In genomic region chr8:105275840-105276239, GRCm38 (mm10) we compare ENCODE assay signal across 8 mouse cellular contexts. TPM values are rescaled to one million over a fixed set of nuclear protein-coding genes. Genes with fewer than 3 reads are reported as not detected.
DNase-seq lines count a peak whose midpoint lies in the region; ATAC-seq and TF ChIP-seq lines count a peak whose summit lies in the region.

Nol3 (plus strand) TSS chr8:105276140.

- no peaks in the 10 kb centered on the region for H3K9me3 ChIP-seq in forebrain, embryonic 14.5 days (replicated peaks; ENCODE audit: control insufficient read depth, low read length)
- no peaks in the 10 kb centered on the region for H3K9me3 ChIP-seq in hindbrain, embryonic 15.5 days
- no peaks in the 10 kb centered on the region for H3K9me3 ChIP-seq in neural tube, embryonic 12.5 days

- peak within 1 kb of the TSS; percentile 86 for H3K4me2 ChIP-seq in forebrain, embryonic 14.5 days (ENCODE audit: low read length)
- peak within 1 kb of the TSS; percentile 94 for H3K4me2 ChIP-seq in hindbrain, embryonic 15.5 days
- H3K4me2 ChIP-seq in neural tube, embryonic 12.5 days (replicated peaks): peak within 1 kb of the TSS; percentile 79

- TF ChIP-seq POLR2A in lung, adult 2 months (IDR thresholded peaks at IDR 0.05; ENCODE audit: borderline replicate concordance, extremely low read depth, low read depth, low read length): no peak

- H3K27me3 ChIP-seq in forebrain, embryonic 14.5 days (replicated peaks; ENCODE audit: control insufficient read depth, insufficient read depth, low read length): peaks cover 84% of the 10 kb centered on the region
- H3K27me3 ChIP-seq in hindbrain, embryonic 15.5 days: peaks cover 65% of the 10 kb centered on the region
- H3K27me3 ChIP-seq in neural tube, embryonic 12.5 days (replicated peaks): peaks cover 98% of the 10 kb centered on the region

- no peak within 1 kb of the TSS for H3K27ac ChIP-seq in forebrain, embryonic 14.5 days (ENCODE audit: low read depth, low read length)
- H3K27ac ChIP-seq in hindbrain, embryonic 15.5 days (replicated peaks): no peak within 1 kb of the TSS
- no peak within 1 kb of the TSS for H3K27ac ChIP-seq in neural tube, embryonic 12.5 days

- 6% methylated on average over 10 of the region's 10 CpGs for whole genome bisulfite sequencing in lung, adult 2 months
- 5% methylated on average over 10 of the region's 10 CpGs for WGBS in forebrain, embryonic 14.5 days
- 5% methylated on average over 10 of the region's 10 CpGs for WGBS in hindbrain, embryonic 15.5 days
- 5% methylated on average over 10 of the region's 10 CpGs for WGBS in neural tube, embryonic 12.5 days

- DNase-seq in lung, adult 2 months: no peak
- DNase-seq in lung, postnatal 14 days: no peak
- DNase-seq in forebrain, embryonic 14.5 days (ENCODE audit: low spot score): no peak
- DNase-seq in adrenal gland, postnatal 10 days: no peak
- no peak for DNase-seq in frontal cortex, postnatal 25 days (ENCODE audit: low spot score in 2 of 2)
- no peak for DNase-seq in embryo, embryonic 9.5 days (ENCODE audit: extremely low spot score)

- peaks cover 11% of the 10 kb centered on the region; the same call in 1 of the 2 replicates for H3K36me3 ChIP-seq in forebrain, embryonic 14.5 days (ENCODE audit: control insufficient read depth, insufficient read depth, low read length)
- peaks cover 6% of the 10 kb centered on the region; the same call in 1 of the 2 replicates for H3K36me3 ChIP-seq in hindbrain, embryonic 15.5 days
- H3K36me3 ChIP-seq in neural tube, embryonic 12.5 days: peaks cover 9% of the 10 kb centered on the region; the same call in 1 of the 2 replicates

- H3K4me1 ChIP-seq in lung, adult 2 months (ENCODE audit: control insufficient read depth, insufficient read depth, low read length): peaks cover 8% of the 10 kb centered on the region
- peaks cover 12% of the 10 kb centered on the region for H3K4me1 ChIP-seq in forebrain, embryonic 14.5 days (ENCODE audit: control insufficient read depth, insufficient read depth, low read length)
- H3K4me1 ChIP-seq in hindbrain, embryonic 15.5 days (replicated peaks): peaks cover 28% of the 10 kb centered on the region
- peaks cover 20% of the 10 kb centered on the region for H3K4me1 ChIP-seq in neural tube, embryonic 12.5 days

- H3K9ac ChIP-seq in forebrain, embryonic 14.5 days (ENCODE audit: low read length): peak within 1 kb of the TSS; percentile 56
- peak within 1 kb of the TSS; percentile 43 for H3K9ac ChIP-seq in hindbrain, embryonic 15.5 days
- H3K9ac ChIP-seq in neural tube, embryonic 12.5 days: peak within 1 kb of the TSS; percentile 44

- no peak for TF ChIP-seq CTCF in lung, adult 2 months (IDR thresholded peaks at IDR 0.05; ENCODE audit: insufficient read depth, low read length)

- peak within 1 kb of the TSS; percentile 57 for H3K4me3 ChIP-seq in lung, adult 2 months (replicated peaks; ENCODE audit: extremely low read depth, low read depth, low read length)
- peak within 1 kb of the TSS; percentile 38 for H3K4me3 ChIP-seq in forebrain, embryonic 14.5 days (ENCODE audit: low read depth, low read length)
- peak within 1 kb of the TSS; percentile 46 for H3K4me3 ChIP-seq in hindbrain, embryonic 15.5 days
- H3K4me3 ChIP-seq in neural tube, embryonic 12.5 days: peak within 1 kb of the TSS; percentile 36

- ATAC-seq in forebrain, embryonic 14.5 days: no peak
- no peak for ATAC-seq in hindbrain, embryonic 15.5 days (ENCODE audit: low FRiP score, low read depth)
- ATAC-seq in neural tube, embryonic 12.5 days (ENCODE audit: low FRiP score, low read depth): peak; percentile 1; the same call in 1 of the 2 replicates

RNA-seq across cellular contexts. Expression of gene Nol3, which starts in this region (rescaled TPM):
- polyA plus RNA-seq in lung, adult 2 months (2012; rRNA removed): 10.7 and 11.8 TPM in 2 replicates
- polyA plus RNA-seq in forebrain, embryonic 14.5 days (2014; fragmentation: Nextera tagmentation; extraction: Ambion mirVana): 2.9 and 3.0 TPM in 2 replicates
- 5.2 and 5.7 TPM in 2 replicates for polyA plus RNA-seq in hindbrain, embryonic 15.5 days (2015; fragmentation: Nextera tagmentation; extraction: Ambion mirVana)
- 3.5 and 4.3 TPM in 2 replicates for polyA plus RNA-seq in neural tube, embryonic 12.5 days (2016; fragmentation: Nextera tagmentation; extraction: Ambion mirVana)
- 10 to 100 TPM in 1 of 2 experiments, 1 to 10 TPM in 1; 9.4 to 13.1 TPM for total RNA-seq in adrenal gland, postnatal 10 days (2021)
